Comparison of ENCODE assay signal across 26 mouse cellular contexts in genomic region chr7:102014995-102015394, GRCm38 (mm10).
"Had no signal": no experiment of that assay in that cellular context is flagged by ENCODE, and none has a peak within 500 bp of the region (broad histone marks: within the 10 kb centered on the region; RNA-seq: fewer than 3 reads in every experiment).

No protein-coding gene starts in this region.

- H3K27me3 ChIP-seq: heart, embryonic 13.5 days; heart, embryonic 15.5 days; kidney, embryonic 15.5 days; limb, embryonic 13.5 days; limb, embryonic 15.5 days; liver, embryonic 12.5 days had no signal

- H3K27ac ChIP-seq: heart, adult 2 months; heart, embryonic 13.5 days; heart, embryonic 15.5 days; hindbrain, embryonic 14.5 days; kidney, embryonic 15.5 days; kidney, postnatal 0 days; limb, embryonic 13.5 days; limb, embryonic 15.5 days; liver, embryonic 12.5 days; liver, embryonic 14.5 days had no signal

- H3K4me1 ChIP-seq: kidney, embryonic 15.5 days; limb, embryonic 13.5 days; limb, embryonic 15.5 days had no signal

- H3K9ac ChIP-seq: heart, embryonic 13.5 days; heart, embryonic 15.5 days; hindbrain, embryonic 14.5 days; kidney, embryonic 15.5 days; limb, embryonic 13.5 days; limb, embryonic 15.5 days; liver, embryonic 12.5 days; liver, embryonic 14.5 days had no signal

- H3K4me3 ChIP-seq: heart, adult 2 months; heart, embryonic 13.5 days; heart, embryonic 15.5 days; kidney, embryonic 15.5 days; limb, embryonic 13.5 days; limb, embryonic 15.5 days; liver, embryonic 12.5 days had no signal

- ATAC-seq: hindbrain, embryonic 16.5 days; intestine, embryonic 16.5 days; liver, embryonic 12.5 days had no signal

- H3K4me2 ChIP-seq: heart, embryonic 11.5 days; heart, embryonic 13.5 days; heart, embryonic 15.5 days; hindbrain, embryonic 14.5 days; kidney, embryonic 15.5 days; limb, embryonic 13.5 days; limb, embryonic 15.5 days; liver, embryonic 12.5 days had no signal

- DNase-seq: gastrocnemius, postnatal 10 days; gastrocnemius, postnatal 36 days; heart, adult 11 months; heart, adult 2 months; heart, postnatal 14 days; heart, postnatal 36 days; kidney, adult 11 months; kidney, adult 2 months; kidney, adult 9 months; kidney, postnatal 14 days; kidney, postnatal 36 days; layer of hippocampus, adult 9-11 months; layer of hippocampus, postnatal 36 days; left cerebral cortex, postnatal 4 days had no signal

- H3K9me3 ChIP-seq: heart, embryonic 13.5 days; heart, embryonic 15.5 days; kidney, embryonic 15.5 days; limb, embryonic 13.5 days; limb, embryonic 15.5 days; liver, embryonic 12.5 days had no signal
